Mouse (Mus musculus) frontal cortex, postnatal 10 days (tissue): ENCODE results near the gene Gpam.
"Not testable (repeated sequence)": the region's sequence is repeated elsewhere in the genome, so short reads cannot be mapped to it uniquely, and the experiment has no call there.

Experiments used
- DNase-seq, 2 experiments: peaks; one replicate each; pipeline ENCODE4 v3.0.0; 2022; ENCODE audit warnings: low spot score in 2 of 2, mixed read lengths in 1 of 2

Gpam gene

DNA sequence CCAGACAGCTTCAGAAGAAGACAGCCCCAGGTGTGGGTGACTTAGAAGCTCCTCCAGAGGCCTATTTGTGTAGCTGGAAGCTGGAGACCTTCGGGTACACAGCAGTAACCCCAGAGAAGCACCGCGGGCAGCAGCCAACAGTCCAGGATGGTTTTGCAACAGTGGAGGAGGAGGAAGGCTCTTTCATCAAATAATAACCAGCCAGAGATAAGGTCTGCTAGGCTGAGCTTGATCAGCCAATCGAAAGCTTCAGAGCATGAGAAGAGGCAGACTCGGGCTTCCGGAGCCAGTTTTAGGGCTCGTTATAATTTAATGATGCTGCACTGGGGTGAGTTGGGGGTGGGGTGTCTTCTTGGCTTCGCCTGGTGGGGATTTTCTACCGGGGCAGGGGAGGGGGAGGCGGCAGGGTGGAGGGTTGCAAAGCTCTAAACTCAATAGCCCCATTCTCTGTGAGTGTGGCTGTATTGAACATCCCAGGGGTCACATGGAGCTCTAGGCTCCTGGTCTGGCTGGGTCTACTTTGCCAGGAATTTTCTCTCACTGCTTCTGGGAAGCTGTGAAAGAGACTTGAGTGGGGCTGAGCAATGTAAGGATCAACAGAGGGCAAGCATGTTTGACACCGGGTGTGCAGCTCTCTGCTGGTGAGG is at the start of gene Gpam:
Gene Gpam (minus strand): TSS at position 167 of the 647 bp plus-strand sequence.
- no peak for DNase-seq

DNA sequence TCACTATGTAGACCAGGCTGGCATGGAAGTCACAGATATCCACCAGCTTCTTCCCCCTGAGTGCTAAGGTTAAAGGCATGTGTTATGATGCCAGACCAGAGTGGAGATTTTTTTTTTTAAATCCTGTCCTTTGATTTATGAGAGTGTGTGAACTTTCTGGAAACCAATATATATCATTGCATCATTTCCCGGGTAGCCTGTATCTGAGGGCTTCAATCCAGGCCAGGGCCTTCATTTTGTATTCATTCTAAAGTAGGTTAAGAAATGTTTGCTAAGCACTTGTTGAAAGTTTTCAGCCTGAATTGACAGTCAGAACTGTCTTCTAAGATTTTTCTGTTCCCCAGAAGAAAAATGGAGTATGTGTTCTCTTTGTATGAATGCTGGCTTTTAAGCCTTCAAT is 44.5 kb upstream of the Gpam start:
- DNase-seq: no peak

DNA sequence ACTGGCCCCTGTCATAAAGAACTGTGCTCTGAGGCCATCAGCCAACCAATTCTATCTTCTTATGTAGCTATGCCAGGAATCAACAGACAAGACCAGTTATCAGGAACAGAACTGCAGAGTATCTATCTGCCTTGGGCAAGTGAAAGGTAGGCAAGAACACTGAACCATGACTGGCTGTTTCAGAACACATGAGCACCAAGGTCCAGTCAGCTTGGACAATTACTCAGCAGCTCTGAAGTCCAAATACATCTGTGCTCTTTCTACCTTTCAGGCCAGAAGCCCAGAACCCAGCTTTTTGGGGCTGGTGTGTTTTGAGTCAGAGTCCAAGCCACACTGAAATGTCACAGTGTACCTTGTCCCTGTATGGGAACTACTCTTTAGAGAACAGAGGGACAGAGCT is 43.4 kb upstream of the Gpam start:
- DNase-seq: no peak

DNA sequence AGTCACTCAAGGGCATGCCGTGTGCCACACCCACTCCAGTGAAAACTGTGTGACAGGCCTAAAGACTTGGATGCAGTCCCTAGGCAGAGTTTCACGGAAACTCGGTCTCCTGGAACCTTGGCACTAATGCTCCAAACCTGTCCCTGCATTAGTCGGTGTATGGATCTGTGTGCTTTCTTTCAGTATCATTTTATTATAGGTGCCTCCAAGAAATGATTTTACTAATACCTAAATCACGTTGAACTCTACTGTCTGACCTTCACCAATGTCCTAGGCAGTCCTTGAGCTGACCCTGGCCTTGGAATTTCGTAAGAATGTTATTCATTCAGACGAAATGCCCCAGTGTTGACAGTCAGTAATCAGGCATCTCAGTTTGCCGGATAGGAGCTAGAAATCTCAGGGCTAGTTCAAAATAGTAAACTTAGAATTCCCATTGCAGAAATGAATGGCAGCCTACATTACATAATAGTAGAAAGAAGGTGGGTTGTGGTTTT is 42.2 kb upstream of the Gpam start:
- DNase-seq: not testable (repeated sequence)

DNA sequence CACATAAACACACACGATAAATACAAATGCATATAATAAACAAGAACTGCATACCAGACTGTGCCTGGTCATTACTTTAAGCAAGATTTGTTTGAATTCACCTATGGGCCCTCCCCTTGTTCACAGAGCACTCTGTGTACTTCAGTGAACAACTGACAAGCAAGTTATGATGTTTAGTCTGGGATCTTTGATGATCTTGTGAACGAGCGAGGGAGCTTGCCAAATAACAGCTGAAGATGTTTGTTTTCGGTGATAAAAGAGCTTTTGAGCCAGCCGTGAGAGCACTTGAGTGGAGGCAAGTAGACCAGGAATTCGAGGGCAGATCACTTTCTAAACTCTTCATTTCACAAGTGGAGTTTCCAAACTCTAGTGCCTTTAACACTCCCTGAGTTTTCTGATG is 41.3 kb upstream of the Gpam start:
- no peak for DNase-seq

DNA sequence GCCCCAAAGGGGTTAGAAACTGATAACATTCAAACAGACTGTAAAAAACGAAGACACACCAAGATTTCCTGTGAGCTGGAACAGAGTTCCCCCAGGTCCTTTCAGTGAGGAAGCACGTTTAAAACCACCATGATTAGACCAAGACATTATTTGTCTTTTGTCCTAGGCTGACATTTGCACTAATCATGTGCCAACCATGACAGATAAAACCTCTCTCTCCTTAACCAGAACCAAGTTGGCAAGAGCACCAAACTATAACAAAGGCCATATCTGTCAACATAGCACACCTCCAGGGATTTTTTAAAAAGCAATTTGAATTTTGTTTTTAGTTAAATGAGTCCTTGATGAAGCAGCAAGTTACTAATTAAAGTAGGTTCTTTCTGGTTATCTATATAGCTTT is 40.7 kb upstream of the Gpam start:
- no peak for DNase-seq

DNA sequence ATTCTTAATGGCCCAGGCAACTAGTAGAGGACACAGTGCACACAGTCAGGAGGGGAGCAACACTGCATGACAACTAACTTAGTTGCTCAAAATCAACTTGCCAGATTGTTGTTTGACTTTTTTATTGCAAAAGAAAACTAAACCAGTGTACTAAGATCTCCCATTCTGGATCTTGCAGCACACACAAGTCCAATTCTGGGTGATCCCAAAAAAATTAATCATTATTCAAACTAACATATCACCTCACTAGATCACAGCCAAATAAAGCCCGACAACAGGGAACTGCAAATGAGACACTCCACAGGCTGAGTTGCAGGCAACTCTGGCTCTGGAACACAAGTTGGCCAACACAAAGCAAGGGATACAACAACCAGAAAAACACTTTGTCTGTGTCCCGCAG is 39.7 kb upstream of the Gpam start:
- DNase-seq: no peak

DNA sequence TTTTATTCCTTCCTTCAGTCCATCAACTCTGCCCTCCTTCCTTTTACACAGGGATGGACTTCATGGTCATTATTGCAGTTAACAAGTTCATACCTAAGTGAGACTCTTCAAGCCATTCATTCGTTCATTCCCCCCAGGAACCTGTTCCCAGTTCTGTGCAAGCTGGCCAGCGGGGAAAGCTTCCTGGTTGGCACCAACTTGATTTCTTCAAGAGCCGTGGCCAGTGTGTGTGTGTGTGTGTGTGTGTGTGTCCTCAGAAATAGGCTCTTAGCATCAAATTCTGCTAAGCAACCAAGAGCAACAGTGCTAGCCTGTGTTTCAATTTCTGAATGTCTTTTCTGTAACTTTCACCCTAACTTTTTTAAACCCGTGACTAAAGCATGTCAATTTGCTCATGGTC is 38.9 kb upstream of the Gpam start:
- no peak for DNase-seq

DNA sequence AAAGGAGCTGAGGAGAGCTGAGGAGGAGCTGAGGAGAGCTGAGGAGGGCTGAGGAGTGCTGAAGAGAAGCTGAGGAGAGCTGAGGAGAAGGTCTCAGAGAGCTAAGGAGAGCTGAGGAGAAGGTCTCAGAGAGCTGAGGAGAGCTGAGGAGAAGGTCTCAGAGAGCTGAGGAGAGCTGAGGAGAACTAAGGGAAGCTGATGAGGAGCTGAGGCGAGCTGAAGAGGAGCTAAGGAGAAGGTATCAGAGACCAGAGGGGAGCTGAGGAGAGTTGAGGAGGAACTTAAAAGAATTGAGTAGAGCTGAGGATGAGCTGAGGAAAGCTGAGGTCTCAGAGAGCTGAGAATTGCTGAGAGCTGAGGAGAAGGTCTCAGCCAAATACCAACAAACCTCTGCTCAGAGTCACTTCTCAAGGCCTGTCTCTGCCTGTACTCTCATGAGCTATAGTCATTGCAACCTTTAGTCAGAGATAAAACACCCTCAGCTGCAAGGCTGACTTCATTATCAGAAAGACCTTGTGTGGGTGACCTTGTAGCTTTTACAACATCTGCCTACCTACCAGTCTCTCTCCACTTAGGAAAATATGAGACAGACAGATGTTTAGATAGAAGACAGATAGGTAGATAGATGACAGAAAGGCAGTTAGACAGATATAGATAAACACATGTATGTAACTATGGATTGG is 38.3 kb upstream of the Gpam start:
- DNase-seq: no peak

DNA sequence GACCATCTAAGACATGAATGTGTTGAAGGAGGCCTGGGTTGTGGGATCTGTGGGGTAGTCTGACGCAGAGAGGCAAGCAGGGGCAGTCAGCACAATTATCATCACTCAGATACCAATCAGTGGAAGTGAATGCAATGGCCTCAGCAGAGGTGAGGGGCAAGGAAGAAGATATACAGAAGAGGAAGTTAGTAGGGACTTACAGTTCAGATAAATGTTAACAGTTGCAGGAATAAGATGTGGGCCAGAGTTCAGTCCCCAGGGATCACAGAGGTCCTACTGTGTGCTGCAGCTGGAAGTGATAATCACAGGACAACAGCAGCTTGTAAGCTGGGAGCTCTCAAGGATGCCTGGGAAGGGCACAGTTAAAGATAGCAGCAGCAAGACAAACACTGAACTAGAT is 37.1 kb upstream of the Gpam start:
- no peak for DNase-seq

DNA sequence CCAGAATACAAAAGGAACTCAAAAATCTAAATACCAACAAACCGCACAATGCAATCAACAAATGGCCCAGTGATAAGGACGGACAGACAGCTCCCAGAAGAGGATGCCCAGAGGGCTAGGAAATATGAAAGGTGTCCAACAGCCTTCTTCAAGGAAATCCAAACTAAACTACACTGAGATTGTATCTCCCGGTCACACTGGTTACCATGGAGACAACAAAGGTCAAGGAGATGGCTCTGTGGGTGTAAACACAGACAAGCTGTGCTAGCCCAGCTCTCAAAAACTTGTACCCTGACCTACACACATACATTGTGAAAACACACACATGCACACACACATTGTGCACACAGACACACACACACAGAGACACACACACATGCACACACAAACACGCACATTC is 35.2 kb upstream of the Gpam start:
- DNase-seq: no peak

DNA sequence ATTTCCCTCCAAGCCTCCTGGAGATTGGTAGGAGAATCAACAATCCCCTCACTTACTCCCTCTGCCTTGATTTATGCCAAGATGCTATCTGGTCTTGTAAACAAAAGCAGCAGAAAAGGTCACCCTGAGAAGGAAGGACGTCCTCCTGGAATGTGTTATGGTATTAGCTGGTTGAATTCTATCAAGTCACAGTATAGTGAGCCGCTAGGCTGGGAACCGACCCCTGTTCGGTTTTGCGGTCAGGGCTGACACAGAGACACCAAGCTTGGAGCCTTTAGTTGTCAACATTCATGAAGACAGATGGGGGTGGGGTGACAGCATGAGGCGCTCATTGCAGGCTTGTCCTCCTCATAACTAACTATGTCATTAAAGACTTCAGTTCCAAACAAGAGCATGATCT is 32.8 kb upstream of the Gpam start:
- no peak for DNase-seq

DNA sequence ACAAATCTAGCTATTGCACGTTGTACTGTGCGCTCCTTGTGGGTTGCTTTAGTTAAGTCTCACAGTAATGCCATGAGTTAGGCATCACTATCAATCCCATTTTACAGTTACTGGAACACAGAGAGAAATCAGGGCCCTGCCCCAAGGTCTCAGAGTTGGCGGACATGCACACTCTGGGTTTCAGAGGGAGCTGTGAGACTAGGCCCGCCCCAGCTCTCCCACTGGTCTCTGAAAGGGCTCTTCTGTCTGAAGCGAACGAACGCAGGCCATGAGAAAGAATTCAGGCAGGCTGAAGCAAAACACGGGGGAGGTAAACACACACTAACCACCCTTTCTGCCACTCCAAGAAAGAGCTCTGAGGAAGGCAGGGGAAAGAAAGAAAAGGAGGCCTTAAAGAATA is 31.6 kb upstream of the Gpam start:
- no peak for DNase-seq

DNA sequence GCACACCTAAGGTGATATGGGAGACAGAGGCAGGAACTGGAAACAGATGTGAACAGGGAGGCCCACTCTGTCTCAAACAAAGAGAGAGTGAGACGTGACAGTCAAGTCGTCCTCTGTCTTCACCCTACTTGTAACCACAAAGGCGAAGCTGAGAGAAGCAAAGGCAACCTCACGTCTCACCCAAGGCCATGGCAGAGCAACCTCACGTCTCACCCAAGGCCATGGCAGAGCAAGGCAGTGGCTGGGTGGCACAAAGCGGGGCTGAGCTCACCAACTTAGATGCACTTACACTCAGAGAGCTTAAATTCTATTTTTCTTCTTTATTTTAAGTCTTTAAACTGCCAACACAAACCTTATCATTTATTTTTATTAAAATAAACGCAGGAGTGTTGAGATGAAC is 30.0 kb upstream of the Gpam start:
- no peak for DNase-seq

DNA sequence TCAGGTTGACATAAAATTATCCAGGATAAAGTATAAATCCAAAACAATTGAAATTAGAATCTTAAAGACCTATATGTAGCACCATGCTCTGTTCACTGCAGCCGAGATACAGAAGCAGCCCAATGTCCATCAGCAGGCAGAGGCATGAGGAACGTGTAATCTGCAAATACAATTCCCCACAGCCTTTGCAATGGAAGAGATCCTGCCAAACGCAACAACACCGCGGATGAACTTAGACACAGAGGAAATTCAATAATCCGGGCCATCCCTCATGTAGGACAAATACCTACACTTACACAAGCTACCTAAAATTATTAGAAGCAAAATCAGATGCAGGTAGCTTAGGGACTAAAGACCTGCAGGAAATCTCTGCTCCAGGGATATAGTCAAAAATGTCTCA is 25.9 kb upstream of the Gpam start:
- DNase-seq: no peak

DNA sequence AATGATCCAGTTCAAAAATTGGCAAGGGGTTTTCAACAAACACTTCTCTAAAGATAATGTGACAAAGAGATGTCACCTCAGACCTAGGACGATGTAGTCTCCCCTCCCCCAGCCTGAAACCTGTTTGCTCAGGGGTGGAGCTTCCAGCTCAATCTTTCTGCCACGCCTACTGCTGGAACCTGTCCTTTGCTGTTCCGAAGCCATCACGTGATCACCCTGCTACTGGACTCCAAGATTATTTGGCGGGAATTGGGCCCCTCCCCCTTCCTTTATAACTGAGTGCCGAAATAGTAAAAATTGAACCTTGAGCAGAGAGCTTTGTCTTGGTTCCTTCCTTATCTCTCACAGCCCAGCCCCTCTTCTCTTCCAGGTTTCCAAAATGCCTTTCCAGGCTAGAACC is 25.2 kb upstream of the Gpam start:
- not testable (repeated sequence) for DNase-seq

DNA sequence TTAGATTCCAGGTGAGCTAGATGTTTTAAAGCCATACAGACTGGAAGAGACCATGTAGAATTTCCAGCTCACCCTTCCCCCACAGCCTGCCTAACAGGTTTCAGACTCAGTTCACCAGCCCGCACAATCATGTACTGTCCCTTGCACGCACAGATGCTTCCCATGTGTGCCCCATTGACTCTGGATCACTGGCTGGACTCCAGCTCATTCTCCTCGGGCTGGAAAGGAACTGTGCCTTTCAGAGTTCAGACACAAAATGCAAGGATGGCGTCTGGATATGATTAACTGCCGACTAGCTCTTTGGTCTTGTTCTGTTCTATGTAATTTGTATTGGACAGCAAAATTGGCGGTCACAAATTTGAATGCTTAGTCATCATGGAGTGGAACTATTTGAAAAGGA is 22.6 kb upstream of the Gpam start:
- no peak for DNase-seq

DNA sequence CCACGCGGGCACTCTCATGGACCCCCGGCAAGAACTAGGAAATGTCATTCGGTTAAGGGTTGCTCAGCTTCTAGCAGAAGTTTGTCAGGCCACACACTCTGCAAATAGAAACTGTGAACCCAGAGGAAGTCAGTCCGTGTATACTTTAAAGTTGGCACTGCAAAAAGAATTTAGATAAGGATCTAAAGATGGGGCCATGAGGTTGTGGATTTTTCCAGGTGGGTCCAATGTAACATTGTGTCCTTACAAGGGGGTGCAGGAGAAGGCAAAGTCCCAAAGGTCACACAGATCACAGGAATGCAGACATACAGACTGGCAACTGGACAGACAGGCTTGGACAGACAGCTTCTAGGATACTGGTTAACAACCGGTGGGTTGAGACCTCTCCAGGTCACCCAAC is 21.1 kb upstream of the Gpam start:
- no peak for DNase-seq

DNA sequence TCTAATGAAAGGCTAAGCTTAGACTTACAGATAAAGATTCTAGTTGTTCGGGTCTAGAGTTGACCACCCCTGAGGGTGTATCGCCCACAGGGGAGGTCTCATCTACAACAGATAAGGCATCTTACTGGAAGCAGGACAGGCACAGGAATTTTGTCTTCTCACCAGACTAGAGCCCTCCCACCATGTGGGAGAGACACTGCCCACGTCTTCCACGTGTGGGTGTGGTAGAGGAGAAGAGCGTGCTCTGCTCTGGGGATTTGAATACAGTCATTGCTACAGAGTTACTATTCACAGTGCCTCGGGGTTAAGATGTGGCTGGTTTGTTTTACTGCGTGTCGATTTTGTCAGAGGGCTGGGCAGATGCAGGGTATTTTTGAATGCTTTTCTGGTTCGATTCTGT is 20.5 kb upstream of the Gpam start:
- DNase-seq: no peak

DNA sequence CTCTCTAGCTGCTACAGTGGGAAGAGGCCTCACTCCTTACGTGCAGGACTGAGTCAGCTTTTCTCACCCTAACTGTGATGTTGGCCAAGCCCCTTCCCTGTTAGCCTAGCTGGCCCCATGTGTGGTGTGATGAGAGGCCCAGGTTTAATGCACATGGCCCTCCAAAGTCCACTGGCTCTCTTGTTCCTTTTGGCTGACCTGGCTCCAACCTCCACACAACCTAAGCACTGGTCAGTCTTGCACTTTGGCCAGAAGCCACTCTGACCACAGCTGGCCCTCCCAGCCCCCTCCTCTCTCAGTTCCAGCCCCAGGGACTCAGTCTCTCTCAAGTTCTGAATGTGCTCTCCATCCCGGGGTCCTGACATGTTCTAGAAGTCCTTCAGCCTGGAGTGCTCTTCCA is 18.1 kb upstream of the Gpam start:
- no peak for DNase-seq

DNA sequence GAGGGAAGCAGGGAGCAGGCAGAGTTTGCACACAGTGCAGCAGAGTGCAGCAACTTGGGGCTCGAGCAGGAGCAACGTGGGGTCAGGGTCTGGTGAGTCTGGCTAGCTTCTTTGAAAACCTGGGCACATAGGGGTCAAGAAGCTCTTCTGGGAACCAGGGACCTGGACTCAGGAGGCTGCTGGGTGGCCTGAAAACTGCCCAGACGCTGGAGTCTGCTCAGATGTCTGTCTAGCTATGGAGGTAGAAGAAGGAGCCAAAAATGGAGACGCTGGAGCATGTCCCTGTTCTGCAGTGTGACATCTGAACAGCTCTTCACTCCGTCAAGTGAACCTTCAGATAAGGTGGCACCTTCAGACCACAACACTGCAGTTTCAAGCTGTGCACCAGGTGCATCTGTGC is 17.7 kb upstream of the Gpam start:
- no peak for DNase-seq

DNA sequence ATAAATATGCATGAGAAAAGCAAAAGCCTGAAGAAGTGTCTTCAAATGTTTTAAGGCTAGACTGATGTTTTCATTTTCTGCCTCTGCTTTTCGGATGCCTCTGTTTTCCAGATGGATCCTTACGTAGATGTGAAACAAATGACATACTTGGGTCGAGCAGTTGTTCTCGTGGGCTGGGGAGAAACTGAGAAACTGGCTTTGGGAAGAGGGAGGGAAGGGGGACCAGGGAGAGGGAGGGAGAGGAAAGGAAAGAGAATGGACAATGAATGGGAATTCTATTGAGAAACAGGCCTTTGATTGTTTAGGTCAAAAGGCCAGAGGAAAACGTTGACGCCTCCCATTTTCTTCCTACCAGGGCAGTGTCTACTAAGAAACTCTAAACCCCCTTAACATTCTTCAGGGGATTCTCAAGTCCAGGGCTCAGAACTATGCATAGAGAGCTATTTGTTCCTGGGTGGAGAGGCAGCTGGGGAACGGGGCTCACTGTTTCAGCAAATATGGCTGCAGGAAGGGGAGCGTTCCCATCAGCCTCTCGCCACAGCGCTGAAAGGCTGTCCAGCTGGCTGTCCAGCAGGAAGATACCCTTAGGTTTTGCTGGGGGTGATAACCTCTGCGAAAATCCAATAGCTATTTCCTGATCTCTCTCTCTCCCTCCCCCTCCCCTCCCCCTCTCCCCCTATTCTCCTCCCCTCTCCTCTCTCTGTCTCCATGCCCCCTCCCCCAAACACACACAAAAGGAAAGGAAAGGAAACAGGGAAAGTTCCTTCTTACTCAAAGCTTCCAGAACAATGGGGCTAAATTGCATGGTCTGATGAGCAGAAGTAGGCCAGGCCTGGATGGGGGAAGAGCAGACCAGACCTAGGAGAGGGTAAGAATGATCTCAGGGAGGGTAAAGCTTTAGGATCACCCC is 16.6 kb upstream of the Gpam start:
- no peak for DNase-seq

DNA sequence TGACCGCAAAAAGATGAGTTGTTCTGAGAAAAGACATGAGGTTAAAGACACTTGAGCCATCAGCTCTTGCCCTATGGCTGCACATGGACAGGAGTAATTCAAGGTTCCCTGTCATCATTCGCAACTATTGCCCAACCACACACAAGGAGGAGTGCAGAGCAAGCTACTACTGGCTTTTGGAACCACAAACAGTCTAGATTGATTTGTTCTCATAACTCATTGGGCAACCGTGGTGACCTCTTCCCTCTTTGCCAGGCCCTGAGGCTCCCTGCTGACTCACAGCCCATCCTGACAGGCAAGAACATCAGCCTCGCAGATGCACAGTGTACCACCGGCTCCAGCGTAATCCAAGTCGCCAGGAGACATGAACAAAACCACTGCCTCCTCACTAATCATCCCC is 12.3 kb upstream of the Gpam start:
- DNase-seq: no peak
